Mouse (Mus musculus) megakaryocyte, embryonic 14.5 days (primary cell): Measurements from ENCODE around the gene Cep295.

Experiments used
- FLI1 ChIP-seq: IDR thresholded peaks from 2 replicates; pipeline ENCODE4 v1.6.1; 2012; ENCODE audit warnings: low read length, inconsistent platforms, mixed read lengths
- GATA1 ChIP-seq: IDR thresholded peaks from 3 replicates; pipeline ENCODE4 v1.6.1; 2012; ENCODE audit warnings: mixed read lengths, low read length, inconsistent platforms, borderline replicate concordance

DNA sequence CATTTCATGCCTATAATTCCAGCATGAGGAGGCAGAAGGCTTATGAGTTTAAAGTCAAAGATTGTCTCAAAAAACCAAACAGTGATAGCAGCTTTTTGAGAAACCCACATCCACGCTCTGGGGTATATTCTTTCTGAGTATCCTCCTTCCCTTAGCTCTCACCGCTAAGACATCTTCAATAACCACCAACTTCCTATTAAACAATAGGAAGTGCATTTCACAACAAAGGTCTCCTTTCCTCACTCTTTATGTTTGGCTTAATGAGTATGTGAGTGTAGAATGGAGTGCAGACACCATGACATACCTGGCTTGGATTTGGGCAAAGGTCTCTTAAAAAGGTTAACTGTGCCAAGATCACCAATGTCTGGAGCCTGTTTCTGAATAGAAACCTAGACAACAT, 83.6 kb downstream of the Cep295 start:
- TF ChIP-seq GATA1: no peak
- no peak for TF ChIP-seq FLI1
